Mouse (Mus musculus) small intestine, adult 2 months (tissue): Measurements from ENCODE around the gene Gm5475. TPM values are rescaled to one million over a fixed set of nuclear protein-coding genes. Genes with fewer than 3 reads are reported as not detected.
"Not testable (repeated sequence)": the region's sequence is repeated elsewhere in the genome, so short reads cannot be mapped to it uniquely, and the experiment has no call there.

Experiments used
- H3K27ac ChIP-seq: fragments of 200-500 bp; 2 replicates; pipeline ENCODE4 v1.5.1; 2012; ENCODE audit warnings: low read depth, low read length, control low read depth, inconsistent platforms; ENCODE audit not compliant: insufficient read depth
- H3K27me3 ChIP-seq: fragments of 200-500 bp; 2 replicates; pipeline ENCODE4 v1.6.1; 2012; ENCODE audit warnings: mild to moderate bottlenecking, moderate library complexity, low read length, inconsistent platforms; ENCODE audit not compliant: control insufficient read depth, insufficient read depth
- H3K36me3 ChIP-seq: fragments of 200-500 bp; 2 replicates; pipeline ENCODE4 v1.6.1; 2012; ENCODE audit warnings: mild to moderate bottlenecking, low read length, control low read depth, inconsistent platforms; ENCODE audit not compliant: control insufficient read depth, insufficient read depth
- H3K4me1 ChIP-seq: fragments of 200-500 bp; 2 replicates; pipeline ENCODE4 v1.6.1; 2012; ENCODE audit warnings: low read length, inconsistent platforms, mixed read lengths; ENCODE audit not compliant: control insufficient read depth, insufficient read depth, insufficient read length
- H3K4me3 ChIP-seq: fragments of 200-500 bp; 2 replicates; pipeline ENCODE4 v1.5.1; 2012; ENCODE audit warnings: low read depth, mild to moderate bottlenecking, control low read depth, inconsistent platforms, low read length, moderate library complexity
- CTCF ChIP-seq: fragments of 200-500 bp; IDR thresholded peaks from 2 replicates; pipeline ENCODE4 v1.5.1; 2012; ENCODE audit warnings: low read depth, mild to moderate bottlenecking, control low read depth, inconsistent platforms, low read length, moderate library complexity, mixed read lengths; ENCODE audit not compliant: insufficient replicate concordance, insufficient read length; ENCODE audit errors: extremely low read depth
- POLR2A ChIP-seq: fragments of 200-500 bp; IDR thresholded peaks from 2 replicates; pipeline ENCODE4 v1.6.1; 2012; ENCODE audit warnings: low read depth, mild to moderate bottlenecking, control low read depth, inconsistent platforms, low read length, moderate library complexity
- WGBS: fragments of 180-500 bp; shearing (Covaris S2); methylation state at CpG from one replicate; pipeline ENCODE4 v1.1.7; 2018; 5-methylcytosine and 5-hydroxymethylcytosine counted together
- polyA plus RNA-seq: library from polyadenylated mRNA; depleted of rRNA; stranded (reverse); fragments of >200 nt; gene quantifications from 2 replicates; pipeline ENCODE4 v1.2.3, GENCODE M21; 2012; rRNA removed

Gm5475 gene
- polyA plus RNA-seq, result 0.13 and 0.20 TPM in 2 replicates

- Histone ChIP-seq H3K4me3 (peak within 1 kb of the TSS; percentile 90), H3K4me1 (peaks cover 17% of the 10 kb centered on the region), H3K27ac (peak within 1 kb of the TSS; percentile 90)
- H3K27me3 ChIP-seq, H3K36me3 ChIP-seq: not testable (repeated sequence)
- WGBS, result 11% methylated on average over 3 of the region's 3 CpGs
These were observed at the start of gene Gm5475 for GRCm38 (mm10) chr15:100421758-100422197. TSS of gene Gm5475 (plus strand) at chr15:100422147.

GRCm38 (mm10) chr15:100375066-100375465 lies 46.9 kb upstream of the Gm5475 start:
- WGBS, result 45% methylated on average over 5 of the region's 5 CpGs
- Histone ChIP-seq H3K36me3 (no peaks in the 10 kb centered on the region), H3K27ac (no peak overlapping the region), H3K27me3 (peaks cover 4% of the 10 kb centered on the region; the same call in 1 of the 2 replicates), H3K4me3 (no peak overlapping the region), H3K4me1 (peaks cover 1% of the 10 kb centered on the region; the same call in 1 of the 2 replicates)
- TF ChIP-seq POLR2A, result no peak
- peak; percentile 36; the same call in 1 of the 2 replicates for TF ChIP-seq CTCF

GRCm38 (mm10) chr15:100377847-100378505 lies 44.0 kb upstream of the Gm5475 start:
- not testable (repeated sequence) for H3K4me1 ChIP-seq, H3K27me3 ChIP-seq, H3K36me3 ChIP-seq, H3K27ac ChIP-seq, H3K4me3 ChIP-seq
- 35% methylated on average over 4 of the region's 9 CpGs for WGBS

GRCm38 (mm10) chr15:100379658-100380057 lies 42.3 kb upstream of the Gm5475 start:
- Histone ChIP-seq H3K4me3 (no peak overlapping the region), H3K27me3 (no peaks in the 10 kb centered on the region), H3K27ac (no peak overlapping the region), H3K4me1 (peaks cover 1% of the 10 kb centered on the region; the same call in 1 of the 2 replicates), H3K36me3 (no peaks in the 10 kb centered on the region)
- TF ChIP-seq POLR2A, result no peak
- TF ChIP-seq CTCF, result no peak
- 37% methylated on average over 8 of the region's 8 CpGs for WGBS

- Histone ChIP-seq H3K27ac (no peak overlapping the region), H3K4me3 (no peak overlapping the region), H3K36me3 (no peaks in the 10 kb centered on the region), H3K4me1 (peaks cover 1% of the 10 kb centered on the region; the same call in 1 of the 2 replicates), H3K27me3 (no peaks in the 10 kb centered on the region)
- WGBS, result 20% methylated on average over 2 of the region's 2 CpGs
- TF ChIP-seq CTCF (no peak), POLR2A (no peak)
These were observed 41.8 kb upstream of the Gm5475 start for GRCm38 (mm10) chr15:100380104-100380503.

GRCm38 (mm10) chr15:100385705-100386104 lies 36.2 kb upstream of the Gm5475 start:
- WGBS, result 83% methylated on average over 9 of the region's 9 CpGs

GRCm38 (mm10) chr15:100387544-100388223 lies 34.3 kb upstream of the Gm5475 start:
- peaks cover 5% of the 10 kb centered on the region for H3K36me3 ChIP-seq
- no peaks in the 10 kb centered on the region for H3K27me3 ChIP-seq
- no peaks in the 10 kb centered on the region for H3K4me1 ChIP-seq
- 70% methylated on average over 17 of the region's 17 CpGs for WGBS
- H3K4me3 ChIP-seq, result no peak overlapping the region
- no peak overlapping the region for H3K27ac ChIP-seq
- TF ChIP-seq POLR2A, result no peak
- no peak for TF ChIP-seq CTCF

More at GRCm38 (mm10) chr15:100385705-100386104, 36.2 kb upstream of the Gm5475 start:
- no peaks in the 10 kb centered on the region for H3K4me1 ChIP-seq
- TF ChIP-seq POLR2A, result no peak
- TF ChIP-seq CTCF, result no peak
- H3K36me3 ChIP-seq, result peaks cover under 1% of the 10 kb centered on the region; the same call in 1 of the 2 replicates
- H3K4me3 ChIP-seq, result no peak overlapping the region
- H3K27me3 ChIP-seq, result no peaks in the 10 kb centered on the region
- no peak overlapping the region for H3K27ac ChIP-seq
